Mouse (Mus musculus): ENCODE measurements at regions not wholly inside any gene's neighbourhood (a gene's known extent, or its start where the extent isn't known, plus 50 kb on each side); places are given as distances from the start of the nearest gene placed in this dataset.

- Histone ChIP-seq H3K4me3 (ENCODE audit: insufficient read depth in 1 of 2, low read depth in 2 of 2, low read length in 2 of 2) (no peak overlapping the region), H3K4me1 (replicated peaks; ENCODE audit: control insufficient read depth in 2 of 2, insufficient read depth in 2 of 2, low read length in 1 of 2) (no peaks in the 10 kb centered on the region), H3K9me3 (ENCODE audit: control insufficient read depth, low read length) (no peaks in the 10 kb centered on the region), H3K4me2 (ENCODE audit: low read depth) (no peak overlapping the region), H3K27me3 (ENCODE audit: control insufficient read depth, insufficient read depth, low read length) (no peaks in the 10 kb centered on the region), H3K9ac (replicated peaks) (no peak overlapping the region), H3K36me3 (replicated peaks; ENCODE audit: control insufficient read depth, insufficient read depth, low read depth) (no peaks in the 10 kb centered on the region), H3K27ac (no peak overlapping the region)
- TF ChIP-seq CTCF (IDR thresholded peaks at IDR 0.05; ENCODE audit: low read depth) (no peak), EP300 (IDR thresholded peaks at IDR 0.05; ENCODE audit: low read depth) (no peak)
- no peak for DNase-seq (ENCODE audit: low read depth in 3 of 3, low spot score in 3 of 3)
- WGBS (ENCODE audit: insufficient replicate concordance) = 54% methylated on average over 5 of the region's 5 CpGs
- no peak for ATAC-seq (ENCODE audit: insufficient read depth)
Observed at GRCm38 (mm10) chr1:128770786-128771185, 178.7 kb upstream of the Cxcr4 start.

GRCm38 (mm10) chr1:128767991-128768390 lies 175.9 kb upstream of the Cxcr4 start:
- H3K36me3 ChIP-seq (replicated peaks; ENCODE audit: control insufficient read depth, insufficient read depth, low read depth) = no peaks in the 10 kb centered on the region
- TF ChIP-seq EP300 (IDR thresholded peaks at IDR 0.05; ENCODE audit: low read depth) (no peak), CTCF (IDR thresholded peaks at IDR 0.05; ENCODE audit: low read depth) (no peak)
- no peak for ATAC-seq (ENCODE audit: insufficient read depth)
- no peak overlapping the region for H3K9ac ChIP-seq (replicated peaks)
- H3K27me3 ChIP-seq (ENCODE audit: control insufficient read depth, insufficient read depth, low read length) = no peaks in the 10 kb centered on the region
- no peak overlapping the region for H3K4me2 ChIP-seq (ENCODE audit: low read depth)
- 72% methylated on average over 6 of the region's 6 CpGs for WGBS (ENCODE audit: insufficient replicate concordance)
- H3K4me1 ChIP-seq (replicated peaks; ENCODE audit: control insufficient read depth in 2 of 2, insufficient read depth in 2 of 2, low read length in 1 of 2) = no peaks in the 10 kb centered on the region
- H3K27ac ChIP-seq = no peak overlapping the region
- no peak overlapping the region for H3K4me3 ChIP-seq (ENCODE audit: insufficient read depth in 1 of 2, low read depth in 2 of 2, low read length in 2 of 2)
- no peaks in the 10 kb centered on the region for H3K9me3 ChIP-seq (ENCODE audit: control insufficient read depth, low read length)
- DNase-seq (ENCODE audit: low read depth in 3 of 3, low spot score in 3 of 3) = no peak

DNA sequence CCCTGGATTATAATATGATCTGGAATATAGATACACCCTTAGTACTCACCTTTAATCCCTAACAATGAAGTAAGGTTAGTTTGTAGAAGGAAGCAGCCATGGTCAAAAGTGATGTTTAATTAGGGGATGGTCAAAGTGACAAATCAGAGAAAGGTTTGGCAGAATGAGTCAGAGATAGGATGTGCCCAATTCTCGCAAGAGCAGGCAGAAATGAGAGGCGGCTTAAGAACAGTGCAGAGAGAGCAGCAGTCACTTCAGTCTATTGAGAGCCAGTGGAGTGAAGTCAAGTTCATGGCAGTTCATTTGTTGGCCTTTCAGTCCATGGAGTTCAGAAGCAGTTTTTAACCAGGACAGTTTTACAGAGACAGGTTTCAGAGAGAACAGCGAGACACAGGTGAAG lies 175.3 kb upstream of the Cxcr4 start:
- DNase-seq (ENCODE audit: low read depth in 3 of 3, low spot score in 3 of 3) (no peak), ATAC-seq (ENCODE audit: insufficient read depth) (no peak)
- Histone ChIP-seq H3K4me2 (ENCODE audit: low read depth) (no peak overlapping the region), H3K36me3 (replicated peaks; ENCODE audit: control insufficient read depth, insufficient read depth, low read depth) (no peaks in the 10 kb centered on the region), H3K9me3 (ENCODE audit: control insufficient read depth, low read length) (no peaks in the 10 kb centered on the region), H3K4me1 (replicated peaks; ENCODE audit: control insufficient read depth in 2 of 2, insufficient read depth in 2 of 2, low read length in 1 of 2) (no peaks in the 10 kb centered on the region), H3K4me3 (ENCODE audit: insufficient read depth in 1 of 2, low read depth in 2 of 2, low read length in 2 of 2) (no peak overlapping the region), H3K9ac (replicated peaks) (no peak overlapping the region), H3K27ac (no peak overlapping the region), H3K27me3 (ENCODE audit: control insufficient read depth, insufficient read depth, low read length) (no peaks in the 10 kb centered on the region)
- WGBS (ENCODE audit: insufficient replicate concordance) = 67% methylated on average over 3 of the region's 3 CpGs
- TF ChIP-seq EP300 (IDR thresholded peaks at IDR 0.05; ENCODE audit: low read depth) (no peak), CTCF (IDR thresholded peaks at IDR 0.05; ENCODE audit: low read depth) (no peak)

DNA sequence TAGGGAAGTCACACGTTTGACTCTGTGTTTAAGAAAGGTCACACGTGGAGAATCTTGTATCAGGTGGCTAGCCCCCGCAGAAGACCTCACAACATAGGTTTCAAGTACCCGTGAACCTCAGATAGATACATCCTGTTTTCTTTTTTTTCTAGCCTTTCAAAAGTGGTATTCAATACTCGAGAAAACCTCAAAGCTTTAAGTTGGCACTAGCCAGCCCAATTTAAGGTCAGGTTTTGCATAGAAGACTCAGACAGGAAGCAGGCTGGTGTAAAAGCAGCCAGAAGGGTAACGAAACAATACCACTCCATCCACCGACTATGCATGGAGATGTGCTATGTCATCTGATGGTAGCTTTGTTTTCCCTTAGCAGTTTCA lies 174.8 kb upstream of the Cxcr4 start:
- Histone ChIP-seq H3K4me1 (replicated peaks; ENCODE audit: control insufficient read depth in 2 of 2, insufficient read depth in 2 of 2, low read length in 1 of 2) (no peaks in the 10 kb centered on the region), H3K4me2 (ENCODE audit: low read depth) (no peak overlapping the region), H3K27me3 (ENCODE audit: control insufficient read depth, insufficient read depth, low read length) (no peaks in the 10 kb centered on the region), H3K9ac (replicated peaks) (no peak overlapping the region), H3K27ac (no peak overlapping the region), H3K9me3 (ENCODE audit: control insufficient read depth, low read length) (no peaks in the 10 kb centered on the region), H3K4me3 (ENCODE audit: insufficient read depth in 1 of 2, low read depth in 2 of 2, low read length in 2 of 2) (no peak overlapping the region), H3K36me3 (replicated peaks; ENCODE audit: control insufficient read depth, insufficient read depth, low read depth) (no peaks in the 10 kb centered on the region)
- ATAC-seq (ENCODE audit: insufficient read depth) = no peak
- DNase-seq (ENCODE audit: low read depth in 3 of 3, low spot score in 3 of 3) = no peak
- WGBS (ENCODE audit: insufficient replicate concordance) = 51% methylated on average over 7 of the region's 7 CpGs
- no peak for TF ChIP-seq CTCF (IDR thresholded peaks at IDR 0.05; ENCODE audit: low read depth)
- TF ChIP-seq EP300 (IDR thresholded peaks at IDR 0.05; ENCODE audit: low read depth) = no peak

- no peak overlapping the region for H3K27ac ChIP-seq
- H3K36me3 ChIP-seq (replicated peaks; ENCODE audit: control insufficient read depth, insufficient read depth, low read depth) = no peaks in the 10 kb centered on the region
- ATAC-seq (ENCODE audit: insufficient read depth) = no peak
- no peak for DNase-seq (ENCODE audit: low read depth in 3 of 3, low spot score in 3 of 3)
- H3K4me1 ChIP-seq (replicated peaks; ENCODE audit: control insufficient read depth in 2 of 2, insufficient read depth in 2 of 2, low read length in 1 of 2) = no peaks in the 10 kb centered on the region
- no peak overlapping the region for H3K4me2 ChIP-seq (ENCODE audit: low read depth)
- no peaks in the 10 kb centered on the region for H3K27me3 ChIP-seq (ENCODE audit: control insufficient read depth, insufficient read depth, low read length)
- H3K4me3 ChIP-seq (ENCODE audit: insufficient read depth in 1 of 2, low read depth in 2 of 2, low read length in 2 of 2) = no peak overlapping the region
- H3K9me3 ChIP-seq (ENCODE audit: control insufficient read depth, low read length) = no peaks in the 10 kb centered on the region
- H3K9ac ChIP-seq (replicated peaks) = no peak overlapping the region
- TF ChIP-seq CTCF (IDR thresholded peaks at IDR 0.05; ENCODE audit: low read depth) (no peak), EP300 (IDR thresholded peaks at IDR 0.05; ENCODE audit: low read depth) (no peak)
- WGBS (ENCODE audit: insufficient replicate concordance) = 46% methylated on average over 7 of the region's 7 CpGs
Observed at GRCm38 (mm10) chr1:128766193-128766893, 174.2 kb upstream of the Cxcr4 start.

All from liver, embryonic 14.5 days (tissue).